Mouse (Mus musculus) brown adipose tissue, adult 24 weeks (tissue): ENCODE results near the gene Dpysl5. TPM values are rescaled to one million over a fixed set of nuclear protein-coding genes. Genes with fewer than 3 reads are reported as not detected.
"Not testable (repeated sequence)": the region's sequence is repeated elsewhere in the genome, so short reads cannot be mapped to it uniquely, and the experiment has no call there.

Experiments used
- H3K27ac ChIP-seq: fragments of 200-500 bp; replicated peaks from 2 replicates; pipeline ENCODE4 v1.5.1; 2012; ENCODE audit warnings: low read depth, mild to moderate bottlenecking, low read length
- H3K4me1 ChIP-seq: fragments of 200-500 bp; 2 replicates; pipeline ENCODE4 v1.6.1; 2012; ENCODE audit warnings: low read length, mixed read lengths; ENCODE audit not compliant: control insufficient read depth, insufficient read depth, insufficient read length
- H3K4me3 ChIP-seq: fragments of 200-500 bp; 2 replicates; pipeline ENCODE4 v1.5.1; 2012; ENCODE audit warnings: low read depth, mild to moderate bottlenecking, low read length, moderate library complexity; ENCODE audit not compliant: insufficient read depth
- polyA plus RNA-seq: library from polyadenylated mRNA; stranded (reverse); fragments of >200 nt; gene quantifications from 2 replicates; pipeline ENCODE4 v1.2.4, GENCODE M21; 2012; ENCODE audit not compliant: missing spikeins, insufficient read depth, insufficient read length

Dpysl5 gene
- polyA plus RNA-seq = not detected in 2 replicates

DNA sequence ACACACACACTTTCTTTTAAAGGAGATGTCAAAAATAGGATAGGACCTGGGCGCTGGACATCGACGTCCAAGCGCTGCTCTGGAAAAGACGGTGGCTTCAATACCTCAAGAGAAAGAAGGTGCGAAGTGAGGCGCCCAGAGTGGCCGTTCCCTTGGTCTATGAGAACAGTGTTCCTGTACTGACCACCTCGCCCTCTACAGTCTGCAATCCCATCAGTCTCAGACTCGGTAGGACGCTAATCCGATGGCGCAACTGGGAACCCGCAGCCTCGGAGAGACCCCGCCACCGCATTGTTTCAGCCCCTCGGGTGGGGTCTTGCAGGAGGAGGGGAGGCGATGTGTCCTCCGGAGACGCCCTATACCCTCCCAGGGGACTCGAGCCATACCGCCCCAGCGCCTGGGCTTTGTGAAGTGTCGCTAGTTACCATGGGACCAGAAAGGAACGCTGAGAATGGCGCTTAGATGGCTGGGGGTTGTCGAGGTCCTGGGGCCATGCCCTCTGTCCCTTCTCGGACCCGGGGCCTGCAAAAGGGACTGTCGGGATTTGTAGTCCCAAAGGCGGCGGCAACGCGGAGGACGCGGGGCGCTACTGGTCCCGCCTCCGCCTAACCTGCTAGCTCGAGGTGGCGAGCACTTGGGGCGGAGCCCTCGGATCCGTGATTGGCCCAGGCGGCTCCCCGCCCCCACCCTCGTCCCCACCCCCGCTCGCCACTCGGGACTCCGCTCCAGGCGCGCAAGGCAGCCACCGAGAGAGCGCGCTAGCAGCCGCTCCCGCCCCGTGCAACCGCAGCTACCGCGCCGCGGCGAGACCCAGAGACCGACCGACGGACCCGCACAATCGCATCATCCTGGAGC, at the start of gene Dpysl5:
Dpysl5 (plus strand) TSS at position 418 of the 855 bp plus-strand sequence.
- Histone ChIP-seq H3K27ac (no peak within 1 kb of the TSS), H3K4me3 (peak within 1 kb of the TSS; percentile 61), H3K4me1 (0 out of 2 replicates have a peak, but pooled peaks cover 3% of the 10 kb centered on the region)

DNA sequence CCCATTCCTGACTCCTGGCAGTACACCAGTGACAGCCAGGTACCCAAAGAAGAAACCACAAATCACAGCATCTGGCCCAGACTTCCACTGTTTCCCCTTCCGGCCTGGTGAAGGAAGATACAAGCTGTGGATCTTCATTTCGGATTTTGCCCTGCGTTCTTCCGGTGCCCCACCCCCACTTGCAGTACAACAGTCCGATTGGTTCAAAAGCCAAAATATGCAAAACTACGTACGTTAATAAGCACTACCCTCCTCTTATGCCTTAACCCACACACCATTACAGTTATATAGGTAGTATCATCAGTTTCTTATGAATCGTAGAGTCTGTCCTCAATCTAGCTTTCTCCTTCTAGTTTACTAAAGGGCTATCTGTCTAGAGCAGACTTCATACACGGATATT, 46.0 kb upstream of the Dpysl5 start:
- Histone ChIP-seq H3K4me3 (no peak overlapping the region), H3K27ac (no peak overlapping the region), H3K4me1 (peaks cover 4% of the 10 kb centered on the region; the same call in 1 of the 2 replicates)

DNA sequence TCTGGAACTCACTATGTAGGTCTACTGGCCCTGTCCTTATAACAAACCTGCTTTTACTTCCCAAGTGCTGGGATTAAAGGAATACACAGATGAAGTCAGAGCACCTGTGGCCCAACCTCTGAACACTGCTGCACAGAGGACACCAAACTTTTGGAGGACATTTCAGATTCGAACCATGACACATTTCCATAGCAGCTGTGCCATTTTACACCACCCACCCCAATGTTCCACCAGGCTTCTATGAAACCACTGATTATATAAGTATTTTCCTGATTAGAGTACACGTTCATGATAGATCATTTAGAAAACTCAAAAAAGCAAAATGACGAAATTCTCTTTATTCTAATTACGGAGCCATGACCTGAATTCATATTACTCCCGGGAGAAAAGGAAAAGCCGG, 45.4 kb upstream of the Dpysl5 start:
- H3K4me1 ChIP-seq = peaks cover 4% of the 10 kb centered on the region; the same call in 1 of the 2 replicates
- H3K4me3 ChIP-seq = peak overlapping the region; percentile 60
- peak overlapping the region; percentile 99 for H3K27ac ChIP-seq

DNA sequence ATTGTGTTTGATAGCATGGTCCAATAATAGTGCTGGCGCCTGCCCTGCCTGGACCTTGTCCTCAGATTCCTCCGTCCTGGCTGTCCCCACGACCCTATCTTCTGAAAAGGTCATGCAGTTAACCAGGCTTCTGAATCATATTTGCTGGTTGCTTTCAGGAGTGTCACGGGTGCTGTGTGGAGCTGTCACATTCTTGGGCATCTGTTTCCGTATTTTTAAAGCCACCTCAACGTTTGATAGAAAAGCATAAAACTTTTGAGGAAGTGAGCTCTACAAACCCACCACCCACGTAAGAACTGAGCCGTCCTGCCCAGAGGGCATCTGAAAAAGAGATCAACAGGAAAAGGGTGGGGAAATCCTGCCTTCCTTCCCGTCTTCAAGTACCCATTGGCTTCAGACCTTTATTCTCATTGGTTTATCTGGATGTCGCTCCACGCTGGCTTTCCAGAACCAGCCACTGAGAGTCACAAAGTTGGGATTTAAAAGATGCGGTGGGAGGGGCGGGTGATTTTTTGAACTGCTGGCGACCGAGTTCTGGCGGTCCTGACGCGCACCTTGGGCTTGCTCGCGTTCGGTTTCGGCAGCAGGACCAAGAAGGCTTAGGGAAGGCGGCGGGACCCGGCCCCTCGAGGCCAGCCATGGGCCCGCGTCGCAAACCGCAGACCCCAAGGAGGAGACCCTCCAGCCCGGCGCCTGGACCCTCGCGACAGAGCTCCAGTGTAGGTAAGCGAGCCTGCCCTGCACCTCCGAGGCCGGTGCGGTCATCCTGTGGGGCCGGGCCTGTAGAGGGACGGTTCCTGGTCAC, 44.8 kb upstream of the Dpysl5 start, which contains the start of gene Cenpa:
Cenpa (plus strand) TSS at position 387 of the 805 bp plus-strand sequence.
- peak within 1 kb of the TSS; percentile 74 for H3K4me3 ChIP-seq
- peak within 1 kb of the TSS; percentile 99 for H3K27ac ChIP-seq
- H3K4me1 ChIP-seq = peaks cover 4% of the 10 kb centered on the region; the same call in 1 of the 2 replicates

DNA sequence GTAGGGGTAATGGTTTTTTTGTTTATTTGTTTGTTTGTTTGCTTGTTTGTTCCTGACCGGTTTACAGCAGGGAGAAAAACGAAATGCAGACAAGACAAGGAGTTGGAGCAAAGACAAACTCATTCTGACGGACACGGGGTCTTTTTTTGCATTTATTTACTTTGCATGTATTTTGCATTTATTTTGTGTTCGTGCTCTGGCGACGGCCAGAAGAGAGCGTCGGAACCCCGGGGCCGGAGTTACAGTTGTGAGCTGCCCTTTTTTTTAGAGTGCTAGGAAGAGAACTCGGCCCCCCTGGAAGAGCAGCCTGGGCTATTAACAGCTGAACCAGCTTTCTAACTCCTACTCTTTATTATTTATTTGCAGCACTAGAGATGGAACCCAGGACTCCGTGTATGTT, 44.1 kb upstream of the Dpysl5 start:
- H3K4me1 ChIP-seq = peaks cover 7% of the 10 kb centered on the region; the same call in 1 of the 2 replicates
- H3K4me3 ChIP-seq = peak overlapping the region; percentile 74
- no peak overlapping the region for H3K27ac ChIP-seq

GRCm38 (mm10) chr5:30667686-30668085, 43.7 kb upstream of the Dpysl5 start:
- H3K4me3 ChIP-seq = peak overlapping the region; percentile 74
- H3K4me1 ChIP-seq = peaks cover 8% of the 10 kb centered on the region; the same call in 1 of the 2 replicates
- H3K27ac ChIP-seq = no peak overlapping the region

GRCm38 (mm10) chr5:30668637-30669495, 42.5 kb upstream of the Dpysl5 start:
- Histone ChIP-seq H3K4me1 (peaks cover 19% of the 10 kb centered on the region), H3K4me3 (no peak overlapping the region), H3K27ac (no peak overlapping the region)

GRCm38 (mm10) chr5:30669496-30669830, 41.9 kb upstream of the Dpysl5 start:
- H3K4me3 ChIP-seq = no peak overlapping the region
- H3K4me1 ChIP-seq = peaks cover 19% of the 10 kb centered on the region
- H3K27ac ChIP-seq = no peak overlapping the region

- H3K27ac ChIP-seq = no peak overlapping the region
- peaks cover 19% of the 10 kb centered on the region for H3K4me1 ChIP-seq
These were observed 41.3 kb upstream of the Dpysl5 start for GRCm38 (mm10) chr5:30670091-30670490.

GRCm38 (mm10) chr5:30674001-30674400, 37.4 kb upstream of the Dpysl5 start:
- Histone ChIP-seq H3K4me1 (peaks cover 15% of the 10 kb centered on the region), H3K4me3 (no peak overlapping the region), H3K27ac (peak overlapping the region; percentile 31; the same call in 1 of the 2 replicates)

More at GRCm38 (mm10) chr5:30670091-30670490, 41.3 kb upstream of the Dpysl5 start:
- no peak overlapping the region for H3K4me3 ChIP-seq

DNA sequence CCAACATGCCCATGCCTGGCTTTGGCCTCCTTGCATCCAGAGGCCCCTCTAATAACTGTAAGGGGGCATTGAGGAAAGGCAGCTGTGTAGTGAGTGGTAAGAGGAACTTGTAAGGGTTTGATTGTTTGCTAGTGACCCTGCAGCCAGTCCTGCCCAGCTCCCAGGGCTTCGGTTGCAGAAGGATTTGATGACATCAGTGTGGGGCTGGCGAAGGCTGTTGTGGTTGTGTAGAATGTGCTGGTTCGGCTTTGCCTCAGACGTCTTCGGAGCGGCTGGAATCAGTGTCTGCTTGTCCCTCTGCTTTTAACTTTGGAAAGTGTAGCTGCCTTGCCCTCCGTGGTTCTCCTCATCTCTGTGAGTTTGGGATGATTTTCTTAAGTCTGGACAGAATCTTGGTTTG, 34.6 kb upstream of the Dpysl5 start:
- Histone ChIP-seq H3K4me1 (peaks cover 15% of the 10 kb centered on the region), H3K4me3 (no peak overlapping the region)

DNA sequence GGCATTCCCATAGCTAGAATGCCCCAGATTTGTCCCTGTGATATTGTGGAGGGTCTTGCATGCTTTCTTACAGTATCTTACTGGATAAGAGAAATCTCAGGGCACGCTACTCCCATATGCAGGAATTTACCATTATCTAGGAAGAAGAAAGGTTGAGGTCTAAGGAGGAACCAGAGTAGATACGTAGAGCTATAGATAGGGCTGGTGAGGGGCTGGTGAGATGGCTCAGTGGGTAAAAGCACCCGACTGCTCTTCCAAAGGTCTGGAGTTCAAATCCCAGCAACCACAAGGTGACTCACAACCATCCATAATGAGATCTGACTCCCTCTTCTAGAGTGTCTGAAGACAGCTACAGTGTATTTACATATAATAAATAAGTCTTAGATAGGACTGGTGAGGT, 33.3 kb upstream of the Dpysl5 start:
- H3K27ac ChIP-seq, H3K4me1 ChIP-seq, H3K4me3 ChIP-seq: not testable (repeated sequence)

More for the DNA sequence above, 34.6 kb upstream of the Dpysl5 start:
- no peak overlapping the region for H3K27ac ChIP-seq

GRCm38 (mm10) chr5:30678722-30679296, 32.6 kb upstream of the Dpysl5 start:
- Histone ChIP-seq H3K4me1 (no peaks in the 10 kb centered on the region), H3K27ac (no peak overlapping the region), H3K4me3 (no peak overlapping the region)

DNA sequence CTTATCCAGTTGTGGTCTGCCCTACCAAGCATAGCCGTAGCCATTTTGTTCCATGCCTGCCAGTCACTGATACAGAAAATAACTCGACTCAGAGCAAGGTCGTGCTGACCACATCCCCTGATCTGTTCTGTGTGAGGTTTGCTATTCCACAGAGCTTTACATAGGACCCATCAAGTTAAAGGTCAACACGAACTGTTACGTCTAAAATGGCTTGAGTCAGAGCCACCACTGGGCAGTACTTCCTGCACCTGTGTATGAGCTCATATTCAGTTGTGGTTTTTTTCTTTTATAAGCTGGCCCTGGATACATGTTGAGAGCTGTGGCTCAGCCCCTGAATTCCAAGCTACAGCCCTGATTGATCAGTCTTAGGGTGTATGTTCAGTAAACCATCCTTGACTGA, 31.8 kb upstream of the Dpysl5 start:
- H3K27ac ChIP-seq = no peak overlapping the region
- H3K4me1 ChIP-seq = no peaks in the 10 kb centered on the region
- H3K4me3 ChIP-seq = no peak overlapping the region
